Mouse (Mus musculus): ENCODE data around the gene Ctsf. TPM values are rescaled to one million over a fixed set of nuclear protein-coding genes. Genes with fewer than 3 reads are reported as not detected.

The Ctsf gene
- total RNA-seq, 2 experiments from 2014 or later, result 26.6 to 33.4 TPM

DNA sequence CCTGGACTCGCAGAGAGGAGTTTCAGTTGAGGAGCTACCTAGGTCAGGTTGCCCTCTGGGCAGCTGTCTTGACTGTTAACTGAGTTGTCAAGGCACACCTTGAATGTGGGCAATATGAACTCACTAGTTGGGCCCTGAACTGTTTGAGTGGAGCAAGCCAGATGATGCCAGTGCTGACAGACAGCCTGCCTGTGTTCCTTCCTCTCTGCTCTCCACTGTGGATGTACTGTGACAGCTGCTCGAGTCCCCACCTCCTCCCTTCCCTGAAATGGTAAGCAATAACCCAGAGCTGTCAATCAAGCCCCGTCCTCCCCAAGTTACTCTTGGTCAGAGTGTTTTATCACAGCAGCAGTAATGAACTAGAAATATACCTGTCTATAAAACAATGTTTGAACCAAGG, 45.0 kb downstream of the Ctsf start:
- DNase-seq, result no peak
- intact Hi-C loops (cut with DNase I), result no loop called here

DNA sequence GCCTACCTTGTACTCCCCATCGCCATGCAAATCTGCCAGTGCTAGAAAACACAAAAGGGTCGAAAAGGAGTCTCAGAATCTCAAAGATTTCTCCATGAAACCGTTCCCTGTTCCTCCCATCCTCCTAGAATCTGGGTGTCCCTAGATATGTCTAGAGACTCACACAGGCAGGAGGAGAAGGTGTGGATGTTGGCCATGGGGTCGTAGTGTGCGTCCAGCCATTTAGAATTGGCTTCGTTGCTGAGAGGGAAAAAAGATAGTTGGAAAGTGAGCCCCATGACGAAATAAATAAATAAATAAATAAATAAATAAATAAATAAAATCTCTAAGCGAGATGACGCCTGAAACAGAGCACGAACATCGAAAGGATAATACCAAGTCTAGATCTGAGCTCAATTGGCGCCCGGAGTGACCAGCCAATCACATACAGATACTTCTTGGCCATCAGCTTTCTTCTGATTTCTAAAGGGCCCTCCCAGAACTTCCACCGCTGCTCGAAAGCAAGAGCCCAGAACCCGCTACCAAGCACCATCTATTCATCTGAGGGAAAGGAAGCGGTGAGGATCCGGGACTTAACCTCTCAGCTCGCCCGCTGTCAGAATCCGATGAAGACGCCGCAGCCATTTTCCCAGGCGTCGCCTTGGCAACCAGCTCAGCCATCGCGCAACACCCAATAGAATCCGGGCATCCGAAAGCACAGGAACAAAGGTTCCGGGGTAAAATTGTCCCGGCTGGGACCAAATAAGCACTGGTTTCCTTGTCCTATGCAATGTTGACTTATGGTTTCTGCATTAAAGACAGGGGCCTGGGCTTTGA, 51.3 kb downstream of the Ctsf start, which contains the start of gene Bbs1:
TSS of gene Bbs1 (minus strand) at position 650 of the 816 bp plus-strand sequence.
- intact Hi-C loops (cut with DNase I), result no loop called here
- DNase-seq, result peak; percentile 73 to 74

DNA sequence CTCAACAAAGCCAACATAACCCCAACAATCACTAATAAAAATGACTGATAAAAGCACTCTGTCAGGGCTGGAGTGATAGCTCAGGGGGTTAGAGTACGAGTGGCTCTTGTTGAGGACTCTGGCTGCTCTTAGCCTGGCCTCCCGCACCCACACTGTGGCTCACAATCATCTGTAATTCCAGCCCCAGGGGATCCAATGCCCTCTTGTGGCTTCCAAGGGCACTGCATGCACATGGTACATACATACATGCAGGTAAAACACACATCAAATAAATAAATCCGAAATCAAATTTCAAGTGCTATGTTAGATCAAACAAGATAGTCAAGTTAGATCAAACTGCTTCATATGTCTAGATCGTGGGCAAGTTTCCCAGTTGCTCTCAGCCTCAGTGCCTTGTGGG, 53.2 kb downstream of the Ctsf start:
- intact Hi-C loops (cut with DNase I), result no loop called here
- DNase-seq, result no peak

DNA sequence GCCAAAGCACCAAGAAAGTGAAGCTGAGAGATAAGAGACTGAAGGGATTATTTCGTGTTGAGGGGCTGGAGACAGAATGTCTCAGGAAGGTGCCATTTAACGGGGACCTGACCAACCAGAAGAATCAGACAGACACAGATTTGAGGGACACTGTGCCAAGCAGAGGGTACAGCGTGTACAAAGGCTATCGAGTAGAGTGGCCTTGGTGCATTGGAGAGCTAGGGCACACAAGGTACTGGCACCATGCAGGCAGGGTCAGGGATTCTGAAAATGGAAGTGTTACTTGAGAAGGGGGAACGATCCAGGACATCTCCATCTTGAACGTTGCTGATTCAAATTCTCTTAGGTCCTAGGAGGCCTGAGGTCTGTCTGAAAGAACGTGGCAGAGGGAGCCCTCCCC, 54.4 kb downstream of the Ctsf start:
- DNase-seq, result no peak
- intact Hi-C loops (cut with DNase I), result no loop called here

Other genes starting within 250 kb of the Ctsf start
- gene Lrfn4, start 239.5 kb upstream of the Ctsf start, total RNA-seq (2021), result 1 to 10 TPM; 1.1 to 1.8 TPM
- 1 to 10 TPM; 4.6 to 5.7 TPM for gene Rce1, start 229.5 kb upstream of the Ctsf start, total RNA-seq (2021)
- gene Gm960, start 156.5 kb upstream of the Ctsf start, total RNA-seq (2021), result under 1 TPM in 1 of 2 experiments, not detected in 1; 0.47 TPM
- gene Sptbn2, start 144.0 kb upstream of the Ctsf start, total RNA-seq (2021), result under 1 TPM in 1 of 2 experiments, not detected in 1; 0.05 TPM
- 1 to 10 TPM; 1.6 to 1.8 TPM for gene Rbm4b, start 98.6 kb upstream of the Ctsf start, total RNA-seq (2021)
- 10 to 100 TPM; 28.3 to 31.0 TPM for gene Rbm4, start 61.2 kb upstream of the Ctsf start, total RNA-seq (2021)
- 10 to 100 TPM in 1 of 2 experiments, 1 to 10 TPM in 1; 9.3 to 12.0 TPM for gene Gm21992, start 43.5 kb upstream of the Ctsf start, total RNA-seq (2021)
- gene Rbm14, start 43.5 kb upstream of the Ctsf start, total RNA-seq (2021), result 10 to 100 TPM in 1 of 2 experiments, 1 to 10 TPM in 1; 6.6 to 10.5 TPM
- 10 to 100 TPM; 19.9 to 24.5 TPM for gene Ccs, start 15.8 kb upstream of the Ctsf start, total RNA-seq (2021)
- gene Ccdc87, start 15.8 kb upstream of the Ctsf start, total RNA-seq (2021), result not detected
- gene Actn3, start 22.8 kb downstream of the Ctsf start, total RNA-seq (2021), result 1,000 to 10,000 TPM; 8,494 to 8,724 TPM
- 1 to 10 TPM; 2.2 to 2.6 TPM for gene Zdhhc24, start 23.5 kb downstream of the Ctsf start, total RNA-seq (2021)
- 1 to 10 TPM; 1.6 to 2.4 TPM for gene Bbs1, start 51.5 kb downstream of the Ctsf start, total RNA-seq (2021)
- 10 to 100 TPM; 16.5 to 17.5 TPM for gene Dpp3, start 73.2 kb downstream of the Ctsf start, total RNA-seq (2021)
- 1 to 10 TPM; 1.3 to 1.4 TPM for gene Peli3, start 88.0 kb downstream of the Ctsf start, total RNA-seq (2021)
- gene Mrpl11, start 107.0 kb downstream of the Ctsf start, total RNA-seq (2021), result 10 to 100 TPM; 56.3 to 58.7 TPM
- gene Npas4, start 135.2 kb downstream of the Ctsf start, total RNA-seq (2021), result under 1 TPM in 1 of 2 experiments, not detected in 1; 0.07 TPM
- 1 to 10 TPM; 5.9 to 6.9 TPM for gene Slc29a2, start 168.7 kb downstream of the Ctsf start, total RNA-seq (2021)
- gene B4gat1, start 183.7 kb downstream of the Ctsf start, total RNA-seq (2021), result 10 to 100 TPM; 20.5 to 20.8 TPM
- gene AC124502.3, start 183.8 kb downstream of the Ctsf start, total RNA-seq (2021), result under 1 TPM; 0.87 to 0.96 TPM
- 10 to 100 TPM; 11.5 to 14.1 TPM for gene Brms1, start 186.2 kb downstream of the Ctsf start, total RNA-seq (2021)
- gene Rin1, start 195.4 kb downstream of the Ctsf start, total RNA-seq (2021), result 1 to 10 TPM in 1 of 2 experiments, under 1 TPM in 1; 0.52 to 1.3 TPM
- 10 to 100 TPM; 12.4 to 12.5 TPM for gene Cd248, start 212.9 kb downstream of the Ctsf start, total RNA-seq (2021)
- under 1 TPM in 1 of 2 experiments, not detected in 1; 0.22 TPM for gene Tmem151a, start 230.4 kb downstream of the Ctsf start, total RNA-seq (2021)
- 10 to 100 TPM; 38.2 to 44.7 TPM for gene Yif1a, start 233.4 kb downstream of the Ctsf start, total RNA-seq (2021)
- under 1 TPM in 1 of 2 experiments, not detected in 1; 0.25 TPM for gene Cnih2, start 243.4 kb downstream of the Ctsf start, total RNA-seq (2021)

Data from gastrocnemius, postnatal 36 days (tissue).